Mouse (Mus musculus): Measurements from ENCODE around the gene Arhgap42.

Gene Arhgap42

GRCm38 (mm10) chr9:9210464-9210863, 28.4 kb downstream of the Arhgap42 start:
- in situ Hi-C loops (cut with MboI) = no loop called here

- in situ Hi-C loops (cut with MboI) = no loop called here
Measured at GRCm38 (mm10) chr9:9208205-9208604, 30.7 kb downstream of the Arhgap42 start.

GRCm38 (mm10) chr9:9207251-9207650, 31.6 kb downstream of the Arhgap42 start:
- in situ Hi-C loops (cut with MboI) = no loop called here

GRCm38 (mm10) chr9:9200827-9201388, 38.0 kb downstream of the Arhgap42 start:
- in situ Hi-C loops (cut with MboI) = no loop called here

- in situ Hi-C loops (cut with MboI) = no loop called here
Measured at GRCm38 (mm10) chr9:9199170-9199841, 39.6 kb downstream of the Arhgap42 start.

- in situ Hi-C loops (cut with MboI) = no loop called here
Measured at GRCm38 (mm10) chr9:9198645-9199044, 40.3 kb downstream of the Arhgap42 start.

- in situ Hi-C loops (cut with MboI) = no loop called here
Measured at GRCm38 (mm10) chr9:9196046-9196445, 42.9 kb downstream of the Arhgap42 start.

- in situ Hi-C loops (cut with MboI) = no loop called here
Measured at GRCm38 (mm10) chr9:9194496-9194895, 44.4 kb downstream of the Arhgap42 start.

GRCm38 (mm10) chr9:9192716-9193115, 46.2 kb downstream of the Arhgap42 start:
- in situ Hi-C loops (cut with MboI) = no loop called here

- in situ Hi-C loops (cut with MboI) = no loop called here
Measured at GRCm38 (mm10) chr9:9190835-9191234, 48.1 kb downstream of the Arhgap42 start.

- in situ Hi-C loops (cut with MboI) = no loop called here
Measured at GRCm38 (mm10) chr9:9188167-9188566, 50.7 kb downstream of the Arhgap42 start.

GRCm38 (mm10) chr9:9177745-9178144, 61.2 kb downstream of the Arhgap42 start:
- in situ Hi-C loops (cut with MboI) = no loop called here

- in situ Hi-C loops (cut with MboI) = no loop called here
Measured at GRCm38 (mm10) chr9:9174924-9175323, 64.0 kb downstream of the Arhgap42 start.

- in situ Hi-C loops (cut with MboI) = no loop called here
Measured at GRCm38 (mm10) chr9:9174206-9174605, 64.7 kb downstream of the Arhgap42 start.

- in situ Hi-C loops (cut with MboI) = no loop called here
Measured at GRCm38 (mm10) chr9:9173091-9173490, 65.8 kb downstream of the Arhgap42 start.

- in situ Hi-C loops (cut with MboI) = no loop called here
Measured at GRCm38 (mm10) chr9:9171146-9171816, 67.6 kb downstream of the Arhgap42 start.

- in situ Hi-C loops (cut with MboI) = no loop called here
Measured at GRCm38 (mm10) chr9:9165641-9166063, 73.2 kb downstream of the Arhgap42 start.

GRCm38 (mm10) chr9:9160736-9161135, 78.2 kb downstream of the Arhgap42 start:
- in situ Hi-C loops (cut with MboI) = no loop called here

- in situ Hi-C loops (cut with MboI) = no loop called here
Measured at GRCm38 (mm10) chr9:9158241-9158640, 80.7 kb downstream of the Arhgap42 start.

GRCm38 (mm10) chr9:9157425-9157824, 81.5 kb downstream of the Arhgap42 start:
- in situ Hi-C loops (cut with MboI) = no loop called here

GRCm38 (mm10) chr9:9154636-9155035, 84.3 kb downstream of the Arhgap42 start:
- in situ Hi-C loops (cut with MboI) = no loop called here

GRCm38 (mm10) chr9:9144301-9145121, 94.4 kb downstream of the Arhgap42 start:
- in situ Hi-C loops (cut with MboI) = no loop called here
